Mouse (Mus musculus): ENCODE data around the gene Npr2.

Gene Npr2

GRCm38 (mm10) chr4:43620146-43620778 lies 11.5 kb upstream of the Npr2 start:
- DNase-seq (ENCODE audit: extremely low spot score, low read depth, low spot score): no peak

- DNase-seq (ENCODE audit: extremely low spot score, low read depth, low spot score): no peak
Measured at GRCm38 (mm10) chr4:43629106-43629817, 2.5 kb upstream of the Npr2 start.

GRCm38 (mm10) chr4:43630030-43630581 lies 1.6 kb upstream of the Npr2 start:
- DNase-seq (ENCODE audit: extremely low spot score, low read depth, low spot score): peak; percentile 76

GRCm38 (mm10) chr4:43630671-43631045 lies 1.1 kb upstream of the Npr2 start:
- no peak for DNase-seq (ENCODE audit: extremely low spot score, low read depth, low spot score)

GRCm38 (mm10) chr4:43631956-43632920 lies 503 bp downstream of the Npr2 start:
- no peak for DNase-seq (ENCODE audit: extremely low spot score, low read depth, low spot score)

- no peak for DNase-seq (ENCODE audit: extremely low spot score, low read depth, low spot score)
Measured at GRCm38 (mm10) chr4:43633296-43633695, 1.6 kb downstream of the Npr2 start.

- DNase-seq (ENCODE audit: extremely low spot score, low read depth, low spot score): no peak
Measured at GRCm38 (mm10) chr4:43633736-43634135, 2.0 kb downstream of the Npr2 start.

GRCm38 (mm10) chr4:43634621-43635374 lies 3.1 kb downstream of the Npr2 start:
- no peak for DNase-seq (ENCODE audit: extremely low spot score, low read depth, low spot score)

GRCm38 (mm10) chr4:43636751-43637150 lies 5.0 kb downstream of the Npr2 start:
- DNase-seq (ENCODE audit: extremely low spot score, low read depth, low spot score): no peak

GRCm38 (mm10) chr4:43640076-43640475 lies 8.3 kb downstream of the Npr2 start:
- DNase-seq (ENCODE audit: extremely low spot score, low read depth, low spot score): no peak

GRCm38 (mm10) chr4:43640491-43640890 lies 8.8 kb downstream of the Npr2 start:
- no peak for DNase-seq (ENCODE audit: extremely low spot score, low read depth, low spot score)

- DNase-seq (ENCODE audit: extremely low spot score, low read depth, low spot score): no peak
Measured at GRCm38 (mm10) chr4:43649783-43650182, 18.0 kb downstream of the Npr2 start.

- DNase-seq (ENCODE audit: extremely low spot score, low read depth, low spot score): no peak
Measured at GRCm38 (mm10) chr4:43652726-43653125, 21.0 kb downstream of the Npr2 start.

- DNase-seq (ENCODE audit: extremely low spot score, low read depth, low spot score): no peak
Measured at GRCm38 (mm10) chr4:43653161-43654015, 21.7 kb downstream of the Npr2 start, which contains the start of gene Spag8. TSS of gene Spag8 (minus strand) at chr4:43653594.

- no peak for DNase-seq (ENCODE audit: extremely low spot score, low read depth, low spot score)
Measured at GRCm38 (mm10) chr4:43655656-43656338, 24.1 kb downstream of the Npr2 start.

- peak; percentile 98 for DNase-seq (ENCODE audit: extremely low spot score, low read depth, low spot score)
Measured at GRCm38 (mm10) chr4:43656339-43657109, 24.8 kb downstream of the Npr2 start, which contains the start of gene Hint2. TSS of gene Hint2 (minus strand) at chr4:43656466.

- DNase-seq (ENCODE audit: extremely low spot score, low read depth, low spot score): no peak
Measured at GRCm38 (mm10) chr4:43657146-43657545, 25.4 kb downstream of the Npr2 start.

- DNase-seq (ENCODE audit: extremely low spot score, low read depth, low spot score): no peak
Measured at GRCm38 (mm10) chr4:43666412-43666811, 34.7 kb downstream of the Npr2 start.
